Mouse (Mus musculus) lung, embryonic 16.5 days (tissue): ENCODE measurements around the gene Zg16. TPM values are rescaled to one million over a fixed set of nuclear protein-coding genes. Genes with fewer than 3 reads are reported as not detected.
A peak's percentile ranks its signal among the peaks of the same experiment; 100 is the strongest.

Source experiments
- ATAC-seq: fragments of 200-750 bp; cut with Nextera tagmentation; 2 replicates; pipeline ENCODE4 v1.8.0; 2017; ENCODE audit warnings: low read depth, mild to moderate bottlenecking, moderate library complexity
- H3K27ac ChIP-seq: fragments of 300-500 bp; sonication (generic); 2 replicates; pipeline ENCODE4 v1.5.1; 2014; ENCODE audit warnings: mild to moderate bottlenecking, control low read depth, low read length
- H3K27me3 ChIP-seq: fragments of 300-500 bp; sonication (generic); 2 replicates; pipeline ENCODE4 v1.6.1; 2014; ENCODE audit warnings: low read depth, low read length, mixed read lengths; ENCODE audit not compliant: control insufficient read depth, insufficient read depth
- H3K36me3 ChIP-seq: fragments of 300-500 bp; sonication (generic); 2 replicates; pipeline ENCODE4 v1.6.1; 2014; ENCODE audit warnings: low read length; ENCODE audit not compliant: control insufficient read depth, insufficient read depth
- H3K4me1 ChIP-seq: fragments of 300-500 bp; sonication (generic); replicated peaks from 2 replicates; pipeline ENCODE4 v1.6.1; 2014; ENCODE audit warnings: low read length, mixed read lengths; ENCODE audit not compliant: control insufficient read depth, insufficient read depth
- H3K4me2 ChIP-seq: fragments of 300-500 bp; sonication (generic); 2 replicates; pipeline ENCODE4 v1.6.1; 2014; ENCODE audit warnings: low read depth, low read length, control low read depth
- H3K4me3 ChIP-seq: fragments of 300-500 bp; sonication (generic); 2 replicates; pipeline ENCODE4 v1.5.1; 2014; ENCODE audit warnings: mild to moderate bottlenecking, low read length, control low read depth
- H3K9ac ChIP-seq: fragments of 300-500 bp; sonication (generic); 2 replicates; pipeline ENCODE4 v1.6.1; 2014; ENCODE audit warnings: low read length, control low read depth
- H3K9me3 ChIP-seq: fragments of 300-500 bp; sonication (generic); 2 replicates; pipeline ENCODE4 v1.6.1; 2016; ENCODE audit warnings: low read length; ENCODE audit not compliant: control insufficient read depth
- WGBS: fragments of 180-500 bp; shearing (Covaris S2); extraction: QIAGEN DNeasy Blood & Tissue Kit; methylation state at CpG from one replicate; pipeline ENCODE4 v1.1.7; 2014; 5-methylcytosine and 5-hydroxymethylcytosine counted together
- polyA plus RNA-seq: library from polyadenylated mRNA; unstranded; fragments of >200 nt; fragmentation: Nextera tagmentation; extraction: Ambion mirVana; gene quantifications from 2 replicates; pipeline ENCODE4 v1.2.1, GENCODE M21; 2015

The Zg16 gene
- polyA plus RNA-seq, 1 experiment from 2014 or later = not detected

GRCm38 (mm10) chr7:127024755-127025555 lies 62.2 kb downstream of the Zg16 start:
- Histone ChIP-seq H3K9me3 (no peaks in the 10 kb centered on the region), H3K4me3 (peak overlapping the region; percentile 94), H3K27me3 (no peaks in the 10 kb centered on the region), H3K4me1 (peaks cover 49% of the 10 kb centered on the region), H3K27ac (peak overlapping the region; percentile 99), H3K4me2 (peak overlapping the region; percentile 96), H3K36me3 (peaks cover 26% of the 10 kb centered on the region), H3K9ac (peak overlapping the region; percentile 99)
- WGBS = under 1% methylated on average over 30 of the region's 30 CpGs
- ATAC-seq = peak; percentile 20

GRCm38 (mm10) chr7:127023896-127024690 lies 63.0 kb downstream of the Zg16 start:
- H3K4me1 ChIP-seq = peaks cover 55% of the 10 kb centered on the region

GRCm38 (mm10) chr7:127023272-127023691 lies 63.8 kb downstream of the Zg16 start:
- H3K4me3 ChIP-seq = peak overlapping the region; percentile 94
- H3K27me3 ChIP-seq = no peaks in the 10 kb centered on the region
- H3K9ac ChIP-seq = peak overlapping the region; percentile 99
- no peaks in the 10 kb centered on the region for H3K9me3 ChIP-seq
- WGBS = 73% methylated on average over 13 of the region's 13 CpGs
- H3K27ac ChIP-seq = 0 out of 2 replicates have a peak overlapping the region, but pooled peaks have one; percentile 27
- peaks cover 62% of the 10 kb centered on the region for H3K4me1 ChIP-seq
- no peak for ATAC-seq
- H3K4me2 ChIP-seq = peak overlapping the region; percentile 96
- peaks cover 22% of the 10 kb centered on the region for H3K36me3 ChIP-seq

More at GRCm38 (mm10) chr7:127023896-127024690, 63.0 kb downstream of the Zg16 start:
- peak overlapping the region; percentile 96 for H3K4me2 ChIP-seq
- H3K27ac ChIP-seq = peak overlapping the region; percentile 99
- WGBS = 10% methylated on average over 19 of the region's 19 CpGs
- ATAC-seq = no peak
- peak overlapping the region; percentile 94 for H3K4me3 ChIP-seq
- H3K27me3 ChIP-seq = no peaks in the 10 kb centered on the region
- H3K36me3 ChIP-seq = peaks cover 23% of the 10 kb centered on the region
- H3K9ac ChIP-seq = peak overlapping the region; percentile 99
- H3K9me3 ChIP-seq = no peaks in the 10 kb centered on the region

GRCm38 (mm10) chr7:127022528-127023271 lies 64.4 kb downstream of the Zg16 start:
- 73% methylated on average over 7 of the region's 7 CpGs for WGBS
- H3K36me3 ChIP-seq = peaks cover 22% of the 10 kb centered on the region
- peak overlapping the region; percentile 96 for H3K4me2 ChIP-seq
- H3K4me3 ChIP-seq = peak overlapping the region; percentile 94; the same call in 1 of the 2 replicates
- H3K9ac ChIP-seq = peak overlapping the region; percentile 99
- H3K9me3 ChIP-seq = no peaks in the 10 kb centered on the region
- ATAC-seq = no peak
- H3K27ac ChIP-seq = no peak overlapping the region
- H3K4me1 ChIP-seq = peaks cover 62% of the 10 kb centered on the region
- no peaks in the 10 kb centered on the region for H3K27me3 ChIP-seq

- Histone ChIP-seq H3K36me3 (peaks cover 22% of the 10 kb centered on the region), H3K27me3 (no peaks in the 10 kb centered on the region), H3K4me2 (peak overlapping the region; percentile 85), H3K9ac (peak overlapping the region; percentile 70), H3K27ac (peak overlapping the region; percentile 34), H3K4me3 (peak overlapping the region; percentile 56), H3K4me1 (peaks cover 62% of the 10 kb centered on the region), H3K9me3 (no peaks in the 10 kb centered on the region)
- WGBS = 42% methylated on average over 5 of the region's 5 CpGs
- ATAC-seq = no peak
Observed at GRCm38 (mm10) chr7:127021563-127022527, 65.3 kb downstream of the Zg16 start.

GRCm38 (mm10) chr7:127020901-127021562 lies 66.1 kb downstream of the Zg16 start, which contains the start of the genes Gm42742 and Prrt2:
Gene Gm42742, minus strand, starts transcription at chr7:127021097.
Gene Prrt2, minus strand, starts transcription at chr7:127021211.
- Histone ChIP-seq H3K9me3 (no peaks in the 10 kb centered on the region), H3K4me3 (peak within 1 kb of the TSS; percentile 56), H3K27ac (peak within 1 kb of the TSS; percentile 34), H3K36me3 (peaks cover 22% of the 10 kb centered on the region), H3K4me2 (peak within 1 kb of the TSS; percentile 85), H3K27me3 (no peaks in the 10 kb centered on the region), H3K9ac (peak within 1 kb of the TSS; percentile 70), H3K4me1 (peaks cover 63% of the 10 kb centered on the region)
- peak; percentile 31 for ATAC-seq
- 1% methylated on average over 34 of the region's 37 CpGs for WGBS

- Histone ChIP-seq H3K4me3 (peak overlapping the region; percentile 56), H3K27ac (peak overlapping the region; percentile 34), H3K4me2 (peak overlapping the region; percentile 85), H3K9me3 (no peaks in the 10 kb centered on the region), H3K4me1 (peaks cover 68% of the 10 kb centered on the region), H3K9ac (peak overlapping the region; percentile 70), H3K27me3 (no peaks in the 10 kb centered on the region), H3K36me3 (peaks cover 25% of the 10 kb centered on the region)
- no peak for ATAC-seq
- 23% methylated on average over 5 of the region's 5 CpGs for WGBS
Observed at GRCm38 (mm10) chr7:127020491-127020890, 66.6 kb downstream of the Zg16 start.
